Mouse (Mus musculus) E14TG2a.4 (cell line): ENCODE results near the gene Sox15.

Experiments
- H3K27me3 ChIP-seq: 2 replicates; pipeline ENCODE4 v1.6.1; 2014; ENCODE audit warnings: low read length, control low read depth; ENCODE audit not compliant: insufficient read depth
- H3K36me3 ChIP-seq: 2 replicates; pipeline ENCODE4 v1.6.1; 2014; ENCODE audit warnings: low read length, control low read depth; ENCODE audit not compliant: insufficient read depth
- H3K4me1 ChIP-seq: replicated peaks from 2 replicates; pipeline ENCODE4 v1.6.1; 2014; ENCODE audit warnings: low read depth, low read length, control low read depth
- H3K4me3 ChIP-seq: replicated peaks from 2 replicates; pipeline ENCODE4 v1.5.1; 2014; ENCODE audit warnings: mild to moderate bottlenecking, low read length
- H3K9me3 ChIP-seq: 2 replicates; pipeline ENCODE4 v1.6.1; 2014; ENCODE audit warnings: low read length, control low read depth
- CTCF ChIP-seq: conservative IDR thresholded peaks from 2 replicates; pipeline ENCODE4 v1.5.1; 2014; ENCODE audit warnings: low read length
- NANOG ChIP-seq: IDR thresholded peaks from 2 replicates; pipeline ENCODE4 v1.6.1; 2014; ENCODE audit warnings: borderline replicate concordance, low read length, mixed read lengths
- POU5F1 ChIP-seq: IDR thresholded peaks from 2 replicates; pipeline ENCODE4 v1.6.1; 2014; ENCODE audit warnings: low read length, borderline replicate concordance

Gene Sox15

GRCm38 (mm10) chr11:69656617-69657461 lies 1.7 kb downstream of the Sox15 start:
- Histone ChIP-seq H3K4me1 (peaks cover 94% of the 10 kb centered on the region), H3K27me3 (no peaks in the 10 kb centered on the region), H3K4me3 (peak overlapping the region; percentile 84), H3K9me3 (no peaks in the 10 kb centered on the region), H3K36me3 (peaks cover 78% of the 10 kb centered on the region)
- no peak for TF ChIP-seq NANOG
- TF ChIP-seq CTCF: peak; percentile 80
- no peak for TF ChIP-seq POU5F1

DNA sequence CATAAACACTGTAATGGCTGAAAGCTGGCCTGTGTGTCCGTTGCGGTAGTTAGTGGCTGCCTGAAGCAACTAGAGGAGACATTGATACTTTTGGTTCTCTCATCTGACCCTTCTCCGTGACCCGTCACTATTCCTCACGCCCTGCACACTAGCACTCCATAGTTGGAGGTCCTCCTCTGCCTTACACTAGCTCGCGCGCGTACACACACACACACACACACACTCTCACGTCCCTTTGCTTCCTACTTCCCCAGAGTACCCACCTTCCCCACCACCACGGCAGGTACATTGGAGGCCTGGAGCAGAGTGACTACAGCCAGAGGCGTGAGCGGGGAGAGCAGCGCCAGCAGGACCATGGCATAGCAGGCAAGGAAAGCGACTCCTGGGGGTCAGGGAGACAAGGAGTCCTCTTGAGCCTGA lies 2.4 kb downstream of the Sox15 start:
- TF ChIP-seq CTCF (no peak), NANOG (no peak)
- H3K4me1 ChIP-seq: peaks cover 87% of the 10 kb centered on the region
- H3K4me3 ChIP-seq: peak overlapping the region; percentile 84
- no peaks in the 10 kb centered on the region for H3K9me3 ChIP-seq
- H3K36me3 ChIP-seq: peaks cover 72% of the 10 kb centered on the region
- H3K27me3 ChIP-seq: no peaks in the 10 kb centered on the region

- TF ChIP-seq CTCF (no peak), NANOG (no peak), POU5F1 (no peak)
- Histone ChIP-seq H3K4me1 (peaks cover 85% of the 10 kb centered on the region), H3K36me3 (peaks cover 71% of the 10 kb centered on the region), H3K4me3 (peak overlapping the region; percentile 82), H3K9me3 (no peaks in the 10 kb centered on the region), H3K27me3 (no peaks in the 10 kb centered on the region)
These were observed 6.2 kb downstream of the Sox15 start for GRCm38 (mm10) chr11:69661221-69661881.

GRCm38 (mm10) chr11:69662213-69662966 lies 7.3 kb downstream of the Sox15 start, which contains the start of gene Mpdu1:
Gene Mpdu1 (minus strand): TSS chr11:69662642.
- peaks cover 79% of the 10 kb centered on the region for H3K4me1 ChIP-seq
- peaks cover 70% of the 10 kb centered on the region for H3K36me3 ChIP-seq
- H3K9me3 ChIP-seq: no peaks in the 10 kb centered on the region
- no peaks in the 10 kb centered on the region for H3K27me3 ChIP-seq
- no peak for TF ChIP-seq NANOG
- TF ChIP-seq CTCF: no peak
- TF ChIP-seq POU5F1: no peak
- H3K4me3 ChIP-seq: peak within 1 kb of the TSS; percentile 82

DNA sequence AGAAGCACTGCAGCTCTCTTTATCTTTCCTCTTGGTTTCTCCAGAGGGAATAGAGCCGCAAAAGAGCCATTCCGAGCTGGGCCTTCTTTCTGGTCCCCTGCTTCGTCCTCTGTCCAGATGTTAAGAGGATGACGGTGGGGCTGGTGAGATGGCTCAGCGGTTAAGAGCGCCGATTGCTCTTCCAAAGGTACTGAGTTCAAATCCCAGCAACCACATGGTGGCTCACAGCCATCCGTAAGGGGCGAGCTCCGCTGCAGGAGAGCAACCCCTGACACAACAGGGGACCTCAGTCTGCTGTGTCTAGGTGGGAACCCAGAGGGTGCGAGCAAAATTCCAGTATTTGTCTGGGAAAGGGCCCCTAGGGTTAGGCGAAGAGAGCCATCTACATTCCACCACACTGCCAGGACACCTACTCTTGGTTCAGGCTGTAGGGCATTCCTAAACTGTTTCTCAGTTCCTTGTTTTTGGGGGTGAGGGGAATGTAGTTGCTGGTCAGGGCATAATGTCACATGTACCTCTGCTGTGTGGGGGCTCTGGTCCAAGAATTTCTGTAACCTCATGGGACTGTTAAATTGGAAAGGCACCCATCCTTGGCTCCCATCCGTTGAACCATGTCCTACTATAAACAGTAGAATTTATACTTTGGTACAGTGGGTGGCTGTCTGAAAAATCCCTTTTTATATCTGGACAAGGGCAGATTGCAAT lies 8.0 kb downstream of the Sox15 start:
- peak overlapping the region; percentile 82 for H3K4me3 ChIP-seq
- peaks cover 70% of the 10 kb centered on the region for H3K36me3 ChIP-seq
- peaks cover 79% of the 10 kb centered on the region for H3K4me1 ChIP-seq
- no peaks in the 10 kb centered on the region for H3K27me3 ChIP-seq
- H3K9me3 ChIP-seq: no peaks in the 10 kb centered on the region
- TF ChIP-seq CTCF (no peak), POU5F1 (no peak), NANOG (no peak)

GRCm38 (mm10) chr11:69663795-69664194 lies 8.7 kb downstream of the Sox15 start:
- no peaks in the 10 kb centered on the region for H3K9me3 ChIP-seq
- no peaks in the 10 kb centered on the region for H3K27me3 ChIP-seq
- H3K36me3 ChIP-seq: peaks cover 70% of the 10 kb centered on the region

DNA sequence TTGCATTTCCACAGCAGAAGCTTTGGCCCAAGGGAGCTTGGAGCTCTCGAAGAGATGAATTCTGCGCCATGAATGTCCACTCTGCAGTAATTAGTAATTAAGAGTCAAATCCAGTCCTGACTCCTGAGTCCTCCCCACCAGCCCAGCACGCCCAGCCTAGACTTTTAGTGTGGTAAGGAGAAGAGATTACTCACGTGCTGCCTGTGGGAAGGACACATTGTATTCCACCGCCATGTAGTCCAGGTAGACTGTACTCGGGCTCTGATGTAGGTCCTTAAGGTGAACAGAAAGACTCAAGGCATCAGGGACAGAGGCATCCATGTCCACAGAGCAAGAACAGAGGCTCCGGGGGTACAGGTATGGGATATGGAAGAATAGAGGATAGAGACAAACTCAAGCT lies 9.7 kb downstream of the Sox15 start:
- H3K4me1 ChIP-seq: peaks cover 80% of the 10 kb centered on the region
- no peaks in the 10 kb centered on the region for H3K27me3 ChIP-seq
- TF ChIP-seq NANOG (no peak), CTCF (no peak), POU5F1 (no peak)

More at GRCm38 (mm10) chr11:69663795-69664194, 8.7 kb downstream of the Sox15 start:
- TF ChIP-seq POU5F1: no peak
- TF ChIP-seq CTCF: no peak
- TF ChIP-seq NANOG: no peak
- H3K4me3 ChIP-seq: peak overlapping the region; percentile 82
- peaks cover 79% of the 10 kb centered on the region for H3K4me1 ChIP-seq

More for the DNA sequence above, 9.7 kb downstream of the Sox15 start:
- Histone ChIP-seq H3K4me3 (0 out of 2 replicates have a peak overlapping the region, but pooled peaks have one; percentile 82), H3K9me3 (no peaks in the 10 kb centered on the region), H3K36me3 (peaks cover 70% of the 10 kb centered on the region)
